Mouse (Mus musculus) right cerebral cortex, postnatal 25 days (tissue): Measurements from ENCODE around the gene Fabp1.

Experiments
- DNase-seq: peaks from one replicate; pipeline ENCODE4 v3.0.0; 2022

The Fabp1 gene

DNA sequence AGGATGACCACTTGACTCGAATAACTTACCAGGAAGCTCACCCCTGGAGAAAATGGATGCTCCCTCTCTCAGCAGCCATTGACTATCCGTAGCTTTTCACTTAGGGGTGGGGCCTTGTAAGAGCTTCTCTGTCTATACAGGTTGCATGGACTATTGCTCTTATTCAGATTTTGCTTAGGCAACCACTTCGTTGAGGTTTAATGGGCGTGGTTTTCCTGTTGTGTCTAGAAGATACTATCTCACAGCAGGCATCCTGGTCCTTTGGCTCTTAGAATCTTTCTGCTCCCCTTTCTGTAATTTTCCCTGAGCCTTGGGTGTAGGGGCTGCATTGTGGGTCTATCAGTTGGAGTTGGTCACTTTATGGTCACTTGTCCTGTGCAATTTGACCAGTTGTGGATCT, 21.9 kb downstream of the Fabp1 start:
- no peak for DNase-seq

DNA sequence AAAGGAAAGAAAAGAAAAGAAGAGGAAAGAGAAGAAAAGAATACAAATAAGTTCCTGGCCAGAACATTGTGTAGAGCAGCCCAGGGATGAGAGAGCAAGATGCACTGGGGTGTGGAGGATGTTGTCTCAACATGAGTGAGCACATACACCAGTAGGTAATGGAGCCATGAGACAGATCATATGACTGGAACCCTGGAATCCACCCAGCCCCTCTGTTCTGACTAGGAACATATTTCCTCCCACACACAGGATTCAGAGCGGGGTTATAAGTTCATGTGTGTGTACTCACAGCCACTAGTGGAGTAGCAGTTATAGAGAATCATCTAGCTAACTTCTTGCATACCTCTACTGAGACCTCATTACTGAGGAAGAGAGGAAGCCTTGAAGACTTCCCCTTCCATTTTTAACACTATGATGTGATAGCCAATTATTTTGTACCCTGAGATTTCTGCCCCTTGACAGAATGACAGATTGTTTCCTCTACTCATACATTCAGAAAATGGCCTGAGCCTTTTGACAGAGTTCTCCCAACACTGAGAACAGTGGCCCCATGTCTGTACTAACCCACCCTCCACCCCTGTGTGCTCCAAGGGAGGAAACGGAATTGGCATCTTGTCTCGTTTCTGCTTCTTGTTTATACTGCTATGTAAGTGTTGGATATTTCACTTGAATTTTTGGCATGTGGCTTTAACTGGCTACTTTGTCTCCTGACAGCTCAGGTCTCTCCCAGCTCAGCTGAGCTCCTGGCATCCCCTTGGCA, 24.7 kb downstream of the Fabp1 start:
- DNase-seq: no peak

DNA sequence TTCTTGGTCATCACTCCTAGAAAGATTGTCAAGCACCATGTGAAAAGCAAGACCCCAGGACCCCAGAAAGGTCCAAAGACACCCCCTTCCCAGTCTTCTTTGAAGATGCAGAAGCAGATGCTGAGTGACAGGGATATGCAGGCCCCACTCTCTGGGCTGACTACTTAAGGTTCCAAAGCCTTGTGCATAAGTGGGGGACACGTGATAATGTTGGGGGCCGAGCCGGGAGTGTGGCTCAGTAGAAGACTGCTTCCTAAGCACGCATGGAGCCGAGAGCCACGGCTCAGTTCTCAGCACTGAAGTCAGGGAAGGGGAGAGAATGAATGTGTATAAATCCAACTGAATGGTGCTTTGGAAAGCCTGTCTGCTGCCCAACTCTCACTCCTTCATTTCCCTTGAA, 26.9 kb downstream of the Fabp1 start:
- DNase-seq: no peak

DNA sequence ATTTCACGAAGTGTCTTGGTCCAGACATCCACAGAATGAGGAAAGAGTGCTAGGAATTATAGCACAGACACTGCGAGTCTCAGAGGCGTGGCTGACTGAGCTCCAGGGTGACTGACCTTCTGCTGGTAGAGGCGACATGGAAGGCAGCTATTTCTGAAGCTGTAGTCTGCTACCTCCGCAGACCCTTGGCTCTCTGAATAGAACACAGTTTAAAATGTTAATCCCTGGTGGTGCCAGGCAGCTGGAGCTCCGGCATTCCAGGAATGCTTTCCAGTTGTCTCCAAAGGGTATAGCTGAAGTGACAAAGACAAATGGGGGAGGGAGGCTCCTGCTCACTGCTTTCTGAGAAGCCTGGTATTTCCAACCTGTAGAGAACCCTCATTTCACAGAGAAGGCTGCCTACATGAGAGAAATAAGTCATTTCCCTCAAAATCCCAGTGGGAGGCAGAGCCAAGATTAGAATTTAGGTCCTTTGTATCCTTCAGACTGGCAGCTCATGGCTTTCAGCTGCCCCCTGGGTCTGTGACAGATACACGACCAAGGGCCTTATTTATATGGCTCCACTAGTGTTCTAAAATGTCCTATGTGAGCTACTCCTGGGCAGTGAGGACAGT, 27.6 kb downstream of the Fabp1 start:
- DNase-seq: no peak

DNA sequence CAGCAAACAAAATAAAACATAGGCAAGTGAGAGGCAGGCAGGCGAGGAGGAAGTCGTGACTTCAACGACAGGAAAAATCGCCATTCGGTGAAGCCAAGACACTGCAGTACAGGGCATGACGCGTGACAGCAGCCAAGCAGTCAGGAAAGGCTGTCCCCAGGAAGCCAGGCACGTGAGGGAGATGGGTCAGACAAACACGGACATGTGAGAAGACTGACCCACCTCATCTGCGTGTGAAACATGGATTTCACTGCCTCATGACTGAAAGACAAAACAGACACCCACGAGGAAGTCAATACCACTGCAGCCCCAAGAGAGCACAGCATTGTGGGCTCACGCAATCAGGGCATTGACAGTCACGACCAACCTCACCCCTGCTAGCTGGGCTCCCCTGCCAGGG, 35.5 kb downstream of the Fabp1 start:
- no peak for DNase-seq

DNA sequence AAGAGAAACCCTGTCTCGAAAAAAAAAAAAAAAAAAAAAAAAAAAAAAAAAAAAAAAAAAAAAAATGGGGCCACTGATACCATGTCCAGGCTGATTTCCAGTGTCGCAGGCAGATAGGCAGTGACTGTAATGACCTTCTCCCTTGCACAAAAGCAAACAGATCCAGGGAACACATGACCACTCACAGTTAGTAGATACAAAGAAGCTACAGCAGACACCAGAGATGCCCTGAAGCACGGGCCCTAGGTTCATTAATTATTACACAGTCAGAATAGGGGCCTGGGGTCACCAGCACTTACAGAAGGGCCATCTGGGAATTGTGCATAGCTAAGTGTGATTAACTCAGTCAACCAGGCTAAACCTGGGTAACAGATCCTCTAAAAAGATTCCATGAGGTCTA, 36.3 kb downstream of the Fabp1 start:
- no peak for DNase-seq

DNA sequence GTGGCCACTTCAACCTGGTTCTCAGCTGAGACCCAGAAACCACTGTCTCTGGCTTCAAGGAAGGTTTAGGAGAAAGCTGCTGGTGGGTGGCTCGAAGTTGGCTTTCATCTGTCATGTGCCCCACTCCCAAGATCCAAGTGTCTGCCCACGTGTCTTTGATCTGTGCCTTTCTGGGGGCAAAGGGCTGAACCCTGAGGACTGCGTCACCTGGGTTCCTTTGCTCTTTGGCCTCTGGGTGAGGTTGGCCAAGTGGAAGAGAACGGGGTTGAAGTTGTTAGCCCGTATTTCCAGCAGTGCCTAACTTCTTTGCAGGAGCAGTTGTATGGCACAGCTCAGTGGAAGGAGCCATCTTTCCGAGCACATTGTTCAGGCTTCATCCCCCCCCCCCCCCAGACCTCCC, 36.9 kb downstream of the Fabp1 start:
- DNase-seq: no peak

DNA sequence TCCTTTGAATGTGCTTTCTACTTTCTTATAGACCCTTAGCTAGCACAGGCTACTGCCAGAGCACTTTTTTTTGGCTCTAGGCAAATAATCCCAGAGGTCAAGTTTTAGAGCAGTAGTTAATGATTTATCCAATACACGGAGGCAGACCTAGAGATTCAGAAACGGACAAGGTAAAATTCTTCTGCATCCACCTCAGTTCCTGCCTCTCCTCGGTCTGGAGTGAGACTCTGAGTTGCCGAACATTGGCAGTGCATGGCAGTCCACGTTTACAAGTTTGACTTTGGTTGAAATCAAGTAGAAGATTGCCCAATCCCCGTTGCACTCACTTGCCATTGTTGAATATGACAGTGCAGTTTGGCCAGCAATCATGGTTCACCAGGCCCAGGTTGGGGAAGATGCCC, 37.4 kb downstream of the Fabp1 start:
- no peak for DNase-seq

DNA sequence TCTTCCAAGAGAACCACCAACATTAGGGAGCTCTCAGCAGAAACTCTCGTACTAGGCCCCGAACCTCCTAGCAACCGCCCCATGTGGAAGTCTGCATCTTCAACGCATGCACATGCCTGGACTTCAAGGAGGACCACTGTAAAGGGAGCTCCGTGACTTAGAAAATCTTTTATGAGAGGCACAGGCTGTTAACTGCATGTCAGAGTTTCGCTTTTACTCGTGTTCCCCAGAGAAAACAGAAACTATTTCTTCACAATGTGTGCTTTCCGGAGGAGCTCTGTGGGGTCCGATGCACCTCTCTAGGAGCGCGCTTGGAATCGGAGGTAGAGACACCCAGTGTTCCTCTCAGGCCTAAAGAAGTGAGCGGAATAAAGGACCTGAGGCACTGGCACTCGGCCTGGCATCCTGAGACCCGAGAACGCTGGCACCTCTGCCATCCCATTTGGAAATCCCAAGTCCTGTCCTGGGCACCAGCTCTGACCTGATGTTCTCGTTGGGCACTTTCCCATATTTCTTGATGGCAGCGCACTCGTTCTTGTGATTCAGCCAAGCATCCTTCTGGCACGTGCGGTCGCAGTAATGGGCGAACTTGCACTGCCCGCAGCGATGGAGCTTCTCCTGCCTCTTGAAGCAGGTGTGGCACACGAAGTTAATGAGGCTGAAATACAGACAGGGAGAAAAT, 39.6 kb downstream of the Fabp1 start:
- no peak for DNase-seq

DNA sequence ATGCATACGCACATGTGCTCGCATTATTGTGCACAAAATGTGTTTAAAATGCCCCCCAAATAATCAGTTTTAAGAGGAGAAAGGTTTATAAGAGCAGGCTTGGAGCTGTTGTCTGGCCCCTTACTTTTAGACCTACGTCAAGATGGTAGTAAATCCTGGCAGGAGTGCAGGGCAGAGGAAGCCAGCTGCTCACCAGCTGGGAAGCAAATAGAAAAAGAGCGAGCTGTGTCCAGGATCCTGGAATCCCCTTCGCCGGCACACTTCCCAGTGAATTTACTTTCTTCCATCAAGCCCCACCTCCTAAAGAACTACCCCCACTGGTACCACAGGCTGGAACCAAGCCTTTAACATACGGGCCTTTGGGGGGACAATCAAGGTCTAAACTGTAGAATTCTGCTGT, 41.2 kb downstream of the Fabp1 start:
- DNase-seq: no peak

DNA sequence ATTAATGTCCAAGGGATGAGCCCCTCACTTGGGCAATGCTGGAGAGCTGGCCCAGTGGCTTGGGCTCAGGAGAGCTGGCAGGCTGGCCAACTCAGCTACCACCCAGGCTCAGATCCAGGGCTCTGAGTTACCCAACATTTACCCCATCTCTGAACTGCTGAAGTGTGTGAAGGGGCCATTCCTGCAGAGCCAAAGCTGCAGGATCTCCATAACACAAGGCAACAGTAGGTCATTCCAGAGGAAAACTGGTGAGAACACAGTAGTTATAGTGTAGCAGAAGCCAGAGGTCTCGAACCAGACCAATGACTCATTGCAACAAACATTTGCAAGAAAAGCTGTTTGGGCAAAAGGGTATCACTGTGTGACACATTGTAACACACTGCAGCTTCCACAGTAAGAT, 43.2 kb downstream of the Fabp1 start:
- DNase-seq: no peak

DNA sequence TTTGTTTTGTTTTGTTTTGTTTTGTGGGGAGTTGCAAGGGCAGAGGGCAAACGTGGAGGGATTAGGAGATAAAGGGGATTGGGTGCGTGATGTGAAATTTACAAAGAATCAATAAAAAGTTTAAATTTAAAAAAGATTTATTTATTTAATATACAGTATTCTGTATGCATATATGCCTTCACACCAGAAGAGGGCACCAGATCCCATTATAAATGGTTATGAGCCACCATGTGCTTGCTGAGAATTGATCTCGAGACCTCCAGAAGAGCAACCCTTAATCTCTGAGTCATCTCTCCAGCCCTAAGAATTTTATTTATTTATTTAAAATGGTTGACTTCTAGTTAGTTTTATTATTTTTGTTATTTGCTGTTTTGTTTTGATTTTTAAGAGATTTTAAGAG, 43.6 kb downstream of the Fabp1 start:
- DNase-seq: no peak

DNA sequence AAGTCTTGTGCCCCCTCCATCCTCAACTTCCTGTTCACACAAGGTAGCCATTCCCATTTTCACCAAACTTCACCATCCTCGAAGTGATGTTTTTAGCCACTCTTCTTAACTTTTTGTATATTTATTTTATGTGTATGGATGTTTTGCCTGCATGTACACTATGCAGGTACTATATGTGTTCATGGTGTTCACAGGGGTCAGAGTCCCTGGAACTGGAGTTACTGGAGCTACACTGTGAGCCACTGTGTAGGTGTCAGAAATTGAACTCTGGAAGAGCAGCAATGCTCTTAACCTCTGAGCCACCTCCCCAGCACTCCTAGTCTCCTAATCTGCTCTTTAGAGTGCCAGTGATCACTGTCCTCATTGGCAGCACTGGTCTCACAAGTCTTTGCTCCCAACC, 48.8 kb downstream of the Fabp1 start:
- no peak for DNase-seq

DNA sequence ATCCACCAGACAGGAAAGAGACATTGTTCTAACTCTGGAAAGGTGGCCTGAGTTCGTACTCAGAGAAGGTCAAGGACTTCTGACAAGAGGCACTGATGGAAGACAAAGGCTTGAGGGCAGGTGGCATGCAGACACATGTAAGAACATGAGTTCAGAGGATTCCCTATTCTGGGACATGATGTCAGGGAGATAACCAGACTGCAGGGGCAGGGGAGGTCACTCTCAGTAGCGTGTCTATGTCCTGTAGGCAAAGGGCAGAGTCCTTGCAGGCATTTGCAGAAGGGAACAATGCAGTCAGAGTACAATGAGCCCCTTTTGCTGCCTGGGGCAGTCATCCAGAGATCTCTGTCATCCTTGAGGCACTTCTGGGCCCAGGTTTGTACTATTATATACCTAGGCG, 50.0 kb downstream of the Fabp1 start:
- no peak for DNase-seq

DNA sequence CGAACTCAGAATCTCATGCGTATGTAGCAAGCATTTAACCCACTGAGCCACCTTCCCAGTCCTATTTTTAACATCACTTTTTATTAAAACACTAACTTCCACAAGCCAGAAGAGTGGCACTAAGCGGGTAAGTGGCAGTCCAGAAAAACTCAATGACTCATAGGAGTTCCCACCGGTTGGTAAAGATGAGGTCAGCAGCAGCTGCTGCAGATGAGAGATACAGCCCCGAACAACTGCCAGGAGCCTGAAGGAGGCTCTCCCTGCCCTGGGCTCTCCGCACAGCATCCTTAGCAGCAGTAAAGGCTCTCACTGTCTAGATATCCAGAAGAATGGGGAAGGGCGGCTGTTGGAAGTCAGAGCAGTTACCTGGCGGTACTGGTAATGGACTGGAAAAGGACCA, 51.3 kb downstream of the Fabp1 start:
- no peak for DNase-seq

DNA sequence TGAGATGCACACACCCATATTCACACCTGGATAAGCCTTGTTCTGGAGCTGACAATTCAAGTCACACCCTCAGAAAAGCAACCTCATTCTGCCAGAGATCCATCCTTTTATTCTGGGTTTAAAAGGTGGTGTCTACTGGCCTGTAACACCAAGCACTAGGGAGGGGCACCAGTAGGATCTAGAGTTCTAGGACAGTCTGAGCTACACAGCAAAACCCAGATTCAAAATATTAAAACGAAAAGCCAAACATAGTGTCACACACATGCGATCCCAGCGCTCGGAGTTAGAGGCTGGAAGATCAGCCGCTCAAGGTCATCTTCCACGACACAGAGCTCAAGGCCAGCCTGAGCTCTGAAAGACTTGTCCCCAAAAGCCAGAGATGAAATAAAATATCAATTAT, 54.8 kb downstream of the Fabp1 start:
- DNase-seq: no peak
